Mouse (Mus musculus) cerebellum, adult 2 months (tissue): Measurements from ENCODE around the gene Ptges2.

ENCODE experiments used
- CTCF ChIP-seq: fragments of 200-500 bp; IDR thresholded peaks from 2 replicates; pipeline ENCODE4 v1.5.1; 2011; ENCODE audit warnings: low read depth, mild to moderate bottlenecking, control low read depth, low read length, moderate library complexity, borderline replicate concordance; ENCODE audit not compliant: insufficient read depth
- POLR2A ChIP-seq: fragments of 200-500 bp; IDR thresholded peaks from 2 replicates; pipeline ENCODE4 v1.6.1; 2011; ENCODE audit warnings: low read length, control low read depth, borderline replicate concordance; ENCODE audit not compliant: insufficient read depth

- no peak for TF ChIP-seq CTCF
- TF ChIP-seq POLR2A = no peak
These were observed 48.7 kb upstream of the Ptges2 start for GRCm38 (mm10) chr2:32347019-32347418.
